Mouse (Mus musculus) heart, postnatal 0 days (tissue): ENCODE results near the gene Spata31d1d. TPM values are rescaled to one million over a fixed set of nuclear protein-coding genes. Genes with fewer than 3 reads are reported as not detected.

Experiments used
- ATAC-seq: fragments of 200-750 bp; cut with Nextera tagmentation; 2 replicates; pipeline ENCODE4 v1.8.0; 2017; ENCODE audit warnings: low read depth, moderate number of reproducible peaks, moderate library complexity; ENCODE audit not compliant: insufficient read depth
- DNase-seq: peaks from one replicate; pipeline ENCODE4 v3.0.0-alpha.2; 2016; ENCODE audit warnings: low spot score
- H3K27ac ChIP-seq: fragments of 300-500 bp; sonication (generic); 2 replicates; pipeline ENCODE4 v1.5.1; 2014; ENCODE audit warnings: low read depth, mild to moderate bottlenecking
- H3K27me3 ChIP-seq: fragments of 300-500 bp; sonication (generic); 2 replicates; pipeline ENCODE4 v1.6.1; 2014; ENCODE audit warnings: low read length, mixed read lengths; ENCODE audit not compliant: control insufficient read depth, insufficient read depth
- H3K36me3 ChIP-seq: fragments of 300-500 bp; sonication (generic); replicated peaks from 2 replicates; pipeline ENCODE4 v1.6.1; 2014; ENCODE audit warnings: low read length, mixed read lengths; ENCODE audit not compliant: control insufficient read depth, insufficient read depth
- H3K4me1 ChIP-seq: fragments of 300-500 bp; sonication (generic); 2 replicates; pipeline ENCODE4 v1.6.1; 2014; ENCODE audit warnings: antibody characterized with exemption; ENCODE audit not compliant: control insufficient read depth, insufficient read depth
- H3K4me2 ChIP-seq: fragments of 300-500 bp; sonication (generic); 2 replicates; pipeline ENCODE4 v1.6.1; 2014; ENCODE audit warnings: low read depth, mild to moderate bottlenecking, low read length, moderate library complexity
- H3K4me3 ChIP-seq: fragments of 300-500 bp; sonication (generic); 2 replicates; pipeline ENCODE4 v1.5.1; 2014; ENCODE audit warnings: low read depth, low read length
- H3K9ac ChIP-seq: fragments of 300-500 bp; sonication (generic); replicated peaks from 2 replicates; pipeline ENCODE4 v1.6.1; 2014; ENCODE audit warnings: low read depth, low read length, mixed read lengths
- H3K9me3 ChIP-seq: fragments of 300-500 bp; sonication (generic); replicated peaks from 2 replicates; pipeline ENCODE4 v1.6.1; 2016; ENCODE audit warnings: low read length; ENCODE audit not compliant: control insufficient read depth
- CTCF ChIP-seq: IDR thresholded peaks from 2 replicates; pipeline ENCODE4 v1.5.1; 2016; ENCODE audit warnings: antibody characterized with exemption, control low read depth, low read depth
- EP300 ChIP-seq: IDR thresholded peaks from 2 replicates; pipeline ENCODE4 v1.6.1; 2016; ENCODE audit warnings: antibody characterized with exemption, low read depth
- WGBS: fragments of 180-500 bp; shearing (Covaris S2); extraction: QIAGEN DNeasy Blood & Tissue Kit; methylation state at CpG from one replicate; pipeline ENCODE4 v1.1.7; 2014; 5-methylcytosine and 5-hydroxymethylcytosine counted together
- polyA plus RNA-seq: library from polyadenylated mRNA; unstranded; fragments of >200 nt; fragmentation: Nextera tagmentation; extraction: Ambion mirVana; gene quantifications from 2 replicates; pipeline ENCODE4 v1.2.1, GENCODE M21; 2015
- total RNA-seq: library from RNA; depleted of rRNA; stranded (reverse); fragments of >200 nt; gene quantifications from 2 replicates; pipeline ENCODE4 v1.2.3, GENCODE M21; 2014; ENCODE audit warnings: low replicate concordance; rRNA removed

The Spata31d1d gene
- total and polyA plus RNA-seq, 2 experiments from 2014 or later: not detected

DNA sequence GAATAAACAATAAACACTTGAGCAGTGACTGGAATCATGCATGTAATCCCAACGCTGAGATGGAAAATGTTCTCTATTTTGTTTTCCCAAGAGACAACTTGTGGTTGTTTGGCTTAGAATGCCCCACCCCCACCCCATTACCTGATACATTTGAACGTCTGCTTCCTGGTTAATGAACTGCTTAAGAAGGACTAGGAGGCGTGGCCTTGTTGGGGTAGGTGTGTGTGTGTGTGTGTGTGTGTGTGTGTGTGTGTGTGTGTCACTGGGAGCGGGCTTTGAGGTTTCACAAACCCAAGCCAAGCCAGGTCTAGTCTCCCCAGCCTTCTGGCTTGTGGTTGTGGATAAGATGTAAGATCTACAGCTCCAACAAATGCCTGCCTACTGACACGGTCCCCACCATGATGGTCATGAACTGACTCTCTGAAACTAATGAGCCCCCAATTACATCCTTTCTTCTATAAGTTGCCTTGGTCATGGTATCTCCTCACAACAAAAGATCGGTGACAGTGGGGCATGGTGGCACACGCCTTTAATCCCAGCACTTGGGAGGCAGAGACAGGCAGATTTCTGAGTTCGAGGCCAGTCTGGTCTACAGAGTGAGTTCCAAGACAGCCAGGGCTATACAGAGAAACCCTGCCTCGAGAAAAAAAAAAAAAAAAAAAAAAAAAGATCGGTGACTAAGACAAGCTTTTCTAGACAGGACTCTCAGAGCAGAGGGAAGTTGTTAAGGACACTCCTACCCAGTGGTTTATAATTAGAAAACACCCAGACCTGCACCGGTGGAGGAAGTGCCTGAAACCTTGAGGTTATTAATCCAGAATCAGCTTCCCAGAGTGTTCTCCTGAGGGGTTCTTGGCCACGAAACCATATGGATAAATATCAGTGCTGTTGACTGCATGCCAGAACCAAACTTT, 55.0 kb downstream of the Spata31d1d start:
- no peak overlapping the region for H3K4me2 ChIP-seq
- TF ChIP-seq EP300 (no peak), CTCF (no peak; the same call in 1 of the 2 replicates)
- peaks cover 8% of the 10 kb centered on the region; the same call in 1 of the 2 replicates for H3K4me1 ChIP-seq
- no peaks in the 10 kb centered on the region for H3K27me3 ChIP-seq
- 66% methylated on average over 12 of the region's 12 CpGs for WGBS
- no peak overlapping the region for H3K4me3 ChIP-seq
- no peaks in the 10 kb centered on the region for H3K36me3 ChIP-seq
- no peak overlapping the region for H3K27ac ChIP-seq
- no peaks in the 10 kb centered on the region for H3K9me3 ChIP-seq
- no peak for ATAC-seq
- H3K9ac ChIP-seq: no peak overlapping the region
- no peak for DNase-seq

Other genes starting within 250 kb of the Spata31d1d start
- 21.6 and 21.7 TPM in 2 replicates for gene Agtpbp1, start 146.5 kb downstream of the Spata31d1d start, total RNA-seq
- 10.4 and 12.4 TPM in 2 replicates for gene Agtpbp1, start 146.5 kb downstream of the Spata31d1d start, polyA plus RNA-seq
- 31.3 and 83.1 TPM in 2 replicates for gene Naa35, start 146.5 kb downstream of the Spata31d1d start, total RNA-seq
- 70.0 and 72.5 TPM in 2 replicates for gene Naa35, start 146.5 kb downstream of the Spata31d1d start, polyA plus RNA-seq
- gene Golm1, start 55.9 kb downstream of the Spata31d1d start, total RNA-seq: 26.6 and 30.4 TPM in 2 replicates
- 19.9 and 20.8 TPM in 2 replicates for gene Golm1, start 55.9 kb downstream of the Spata31d1d start, polyA plus RNA-seq
- gene 4921517D22Rik, start 37.6 kb downstream of the Spata31d1d start, total RNA-seq: not detected in 2 replicates
- gene 4921517D22Rik, start 37.6 kb downstream of the Spata31d1d start, polyA plus RNA-seq: not detected in 2 replicates
- gene Spata31d1a, start 21.4 kb downstream of the Spata31d1d start, total RNA-seq: not detected in 2 replicates
- gene Spata31d1a, start 21.4 kb downstream of the Spata31d1d start, polyA plus RNA-seq: not detected in 2 replicates
- not detected in 2 replicates for gene Spata31d1b, start 19.5 kb downstream of the Spata31d1d start, total RNA-seq
- gene Spata31d1b, start 19.5 kb downstream of the Spata31d1d start, polyA plus RNA-seq: not detected in 2 replicates
- not detected in 2 replicates for gene 1700014D04Rik, start 15.0 kb upstream of the Spata31d1d start, total RNA-seq
- gene 1700014D04Rik, start 15.0 kb upstream of the Spata31d1d start, polyA plus RNA-seq: 0.18 TPM in 1 of 2 replicates, not detected in the other
- gene Isca1, start 38.1 kb upstream of the Spata31d1d start, total RNA-seq: 187 and 193 TPM in 2 replicates
- gene Isca1, start 38.1 kb upstream of the Spata31d1d start, polyA plus RNA-seq: 259 and 270 TPM in 2 replicates
- not detected in 2 replicates for gene Gm49354, start 50.5 kb upstream of the Spata31d1d start, total RNA-seq
- not detected in 2 replicates for gene Gm49354, start 50.5 kb upstream of the Spata31d1d start, polyA plus RNA-seq
- 19.3 and 24.3 TPM in 2 replicates for gene Tut7, start 91.4 kb upstream of the Spata31d1d start, total RNA-seq
- 24.0 and 26.3 TPM in 2 replicates for gene Tut7, start 91.4 kb upstream of the Spata31d1d start, polyA plus RNA-seq